Mouse (Mus musculus): ENCODE measurements around the gene Atg2a. TPM values are rescaled to one million over a fixed set of nuclear protein-coding genes. Genes with fewer than 3 reads are reported as not detected.

The Atg2a gene
- polyA plus RNA-seq (2012; ENCODE audit: low replicate concordance) = 79.9 and 150 TPM in 2 replicates

DNA sequence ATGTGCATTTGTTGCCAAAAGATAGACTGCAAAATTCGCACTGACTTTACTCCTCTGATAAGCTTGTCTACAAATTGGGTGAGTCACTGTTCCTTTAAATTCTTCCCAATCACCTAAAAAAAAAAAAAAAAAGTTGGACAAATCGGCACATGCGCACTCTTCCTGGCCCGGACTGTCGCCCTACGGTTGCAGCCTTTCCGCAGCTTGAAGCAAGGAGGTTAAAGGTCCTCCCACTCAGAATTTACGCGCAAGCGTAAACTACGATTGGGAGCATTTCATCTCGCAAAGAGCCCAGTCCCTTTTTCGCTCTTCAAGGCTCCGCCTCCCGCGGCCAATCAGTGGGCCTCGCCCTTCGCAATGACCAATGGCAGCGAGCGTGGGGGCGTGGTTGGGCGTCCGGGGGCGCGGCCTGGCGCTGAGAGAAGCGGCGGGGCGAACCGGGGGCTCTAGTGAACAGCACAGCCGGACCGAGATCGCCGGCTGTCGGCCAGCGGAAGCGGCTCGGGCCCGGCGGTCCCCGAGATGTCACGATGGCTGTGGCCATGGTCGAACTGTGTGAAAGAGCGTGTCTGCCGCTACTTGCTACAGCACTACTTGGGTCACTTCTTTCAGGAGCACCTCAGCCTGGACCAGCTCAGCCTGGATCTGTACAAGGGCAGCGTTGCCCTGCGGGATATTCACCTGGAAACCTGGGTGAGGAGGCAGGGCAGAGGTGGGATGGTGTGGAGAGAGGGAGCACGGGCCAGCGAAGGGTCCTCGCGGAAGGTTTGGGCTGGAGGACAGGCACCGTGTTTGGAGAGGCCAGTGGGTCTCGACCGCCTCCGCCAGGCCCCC lies at the start of gene Atg2a:
Atg2a (plus strand) TSS at position 395 of the 834 bp plus-strand sequence.

DNA sequence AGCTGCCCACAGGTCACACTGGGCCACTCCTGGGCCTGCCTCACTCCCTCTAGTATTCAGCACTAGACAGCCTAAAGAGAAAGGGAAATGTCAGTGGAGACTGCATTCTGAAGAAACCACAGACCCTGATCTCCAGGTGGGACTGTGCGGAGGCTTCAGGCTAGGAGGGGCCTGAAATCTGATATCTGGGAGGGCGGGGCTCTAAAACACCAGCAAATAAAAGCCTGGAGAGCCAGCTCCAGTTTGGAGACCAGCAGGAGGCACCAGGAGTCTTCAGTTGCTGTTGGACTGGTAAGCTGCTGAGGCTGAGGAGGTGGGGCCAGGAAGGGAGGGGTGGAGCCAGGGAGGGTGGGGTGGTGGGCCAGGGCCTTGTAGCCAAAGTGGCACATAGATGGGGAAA lies 15.3 kb upstream of the Atg2a start, which contains the start of gene Gpha2:
Gpha2 (plus strand) TSS at position 246 of the 400 bp plus-strand sequence.

DNA sequence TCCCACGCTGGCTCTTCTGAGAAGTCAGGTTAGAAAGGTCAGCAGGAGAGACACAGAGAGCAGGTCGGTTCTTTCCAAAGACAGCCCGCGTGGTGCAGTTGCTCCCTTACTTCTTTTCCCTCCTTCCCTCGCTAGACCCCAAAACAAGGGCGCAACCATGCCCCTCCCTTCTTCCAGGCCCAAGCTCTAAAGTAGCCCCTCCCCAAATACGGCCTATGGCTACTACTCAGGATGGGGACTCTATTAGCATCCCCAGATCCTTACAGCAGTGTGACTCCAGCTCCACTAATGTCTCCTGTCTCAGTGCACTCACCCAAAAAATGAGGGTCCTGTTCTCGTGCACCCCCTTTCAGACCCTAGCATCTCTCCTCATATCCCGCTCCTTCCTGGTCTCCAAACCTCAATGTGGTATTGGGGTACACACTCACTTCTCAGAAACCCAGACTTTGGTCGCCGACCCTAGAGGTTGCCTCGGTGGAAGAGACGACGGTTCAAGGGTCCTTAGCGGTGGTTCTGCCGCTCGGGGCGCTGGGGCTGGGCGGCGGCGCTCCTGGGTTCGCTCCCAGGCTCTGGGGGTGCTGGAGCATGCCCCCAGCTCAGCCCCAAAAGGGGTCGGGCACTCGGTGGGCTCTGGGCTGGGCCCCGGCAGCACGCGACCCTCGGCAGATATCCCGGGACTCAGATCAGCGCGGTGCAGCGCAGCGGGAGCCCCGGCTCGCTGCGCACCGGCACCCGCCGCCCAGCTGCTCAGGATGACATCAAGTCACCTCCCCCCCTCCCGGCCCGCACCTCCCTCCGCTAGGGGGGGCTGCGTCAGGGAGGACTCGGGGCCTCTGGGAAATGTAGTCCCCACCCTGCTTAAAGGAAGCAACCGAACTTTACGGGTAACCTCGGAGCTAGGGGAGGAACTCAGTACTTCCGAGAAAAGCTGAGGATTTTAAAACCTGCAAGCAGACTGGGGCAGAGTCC lies 6.1 kb upstream of the Atg2a start, which contains the start of gene Ppp2r5b:
Ppp2r5b (minus strand) TSS at position 789 of the 969 bp plus-strand sequence.

DNA sequence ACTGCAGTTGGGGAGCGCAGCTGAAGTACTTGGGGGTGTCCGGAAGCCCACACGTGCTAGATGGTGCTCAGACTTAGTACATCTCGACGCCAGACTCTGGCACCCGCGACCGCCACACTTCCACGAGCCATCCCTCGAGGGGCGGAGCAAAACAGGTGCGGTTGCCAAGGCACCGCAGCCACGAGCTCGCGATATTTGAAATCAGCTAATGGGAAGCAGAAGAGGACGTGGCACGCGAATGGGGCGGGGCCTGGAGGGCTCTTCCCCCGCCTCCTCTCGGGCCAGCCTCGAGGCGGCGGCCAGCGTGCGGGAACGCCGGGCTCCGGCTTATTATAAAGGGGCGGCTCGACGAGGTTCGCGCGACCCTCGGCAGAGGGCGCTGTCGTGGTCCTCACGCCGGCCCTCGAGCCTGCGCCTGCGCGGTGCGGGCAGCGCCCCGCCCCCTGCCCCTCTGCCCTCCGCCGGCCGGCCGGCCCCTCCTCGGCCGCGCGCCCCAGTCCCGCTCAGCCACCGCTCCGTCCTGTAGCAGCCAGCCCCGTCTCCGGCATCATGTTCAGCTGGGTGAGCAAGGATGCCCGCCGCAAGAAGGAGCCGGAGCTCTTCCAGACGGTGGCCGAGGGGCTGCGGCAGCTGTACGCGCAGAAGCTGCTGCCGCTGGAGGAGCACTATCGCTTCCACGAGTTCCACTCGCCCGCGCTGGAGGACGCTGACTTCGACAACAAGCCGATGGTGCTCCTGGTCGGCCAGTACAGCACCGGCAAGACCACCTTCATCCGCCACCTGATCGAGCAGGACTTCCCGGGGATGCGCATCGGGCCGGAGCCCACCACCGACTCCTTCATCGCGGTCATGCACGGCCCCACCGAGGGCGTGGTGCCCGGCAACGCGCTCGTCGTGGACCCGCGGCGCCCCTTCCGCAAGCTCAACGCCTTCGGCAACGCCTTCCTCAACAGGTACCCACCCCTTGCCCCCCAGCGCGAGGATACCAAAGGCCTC lies 35.3 kb downstream of the Atg2a start, which contains the start of gene Ehd1:
Ehd1 (plus strand) TSS at position 300 of the 996 bp plus-strand sequence.

DNA sequence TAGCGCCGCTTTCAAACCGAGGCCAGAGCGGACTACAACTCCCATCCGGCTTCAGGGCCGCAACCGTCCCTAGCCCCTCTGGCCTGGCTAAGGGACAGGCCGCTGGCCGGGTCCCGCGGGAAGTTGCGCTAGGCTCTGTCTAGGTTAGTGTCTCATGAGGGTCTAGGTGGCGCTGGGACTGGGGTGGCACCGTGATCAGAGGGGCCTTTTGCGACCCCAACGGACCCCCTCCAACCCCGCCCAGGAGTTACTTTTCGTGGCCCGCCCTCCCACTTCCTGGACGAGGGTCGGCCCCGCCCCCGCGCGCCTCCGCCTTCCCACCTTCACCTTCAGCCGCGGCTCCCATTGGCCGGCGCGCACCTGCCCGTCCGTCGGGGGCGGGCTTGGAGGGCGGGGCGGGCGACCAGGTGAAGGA lies 64.7 kb downstream of the Atg2a start, which contains the start of gene Cdc42bpg:
Cdc42bpg (plus strand) TSS at position 320 of the 415 bp plus-strand sequence.

Other genes starting within 250 kb of the Atg2a start
- gene Capn1, start 225.8 kb upstream of the Atg2a start, polyA plus RNA-seq (2012; ENCODE audit: low replicate concordance) = 74.6 and 291 TPM in 2 replicates
- gene Syvn1, start 195.1 kb upstream of the Atg2a start, polyA plus RNA-seq (2012; ENCODE audit: low replicate concordance) = 304 and 363 TPM in 2 replicates
- 36.6 and 41.0 TPM in 2 replicates for gene Mrpl49, start 183.9 kb upstream of the Atg2a start, polyA plus RNA-seq (2012; ENCODE audit: low replicate concordance)
- gene Fau, start 183.8 kb upstream of the Atg2a start, polyA plus RNA-seq (2012; ENCODE audit: low replicate concordance) = 2,048 and 2,675 TPM in 2 replicates
- gene Znhit2, start 180.5 kb upstream of the Atg2a start, polyA plus RNA-seq (2012; ENCODE audit: low replicate concordance) = 70.2 and 84.6 TPM in 2 replicates
- 15.8 and 19.5 TPM in 2 replicates for gene Tm7sf2, start 173.3 kb upstream of the Atg2a start, polyA plus RNA-seq (2012; ENCODE audit: low replicate concordance)
- 35.5 and 99.7 TPM in 2 replicates for gene Vps51, start 164.4 kb upstream of the Atg2a start, polyA plus RNA-seq (2012; ENCODE audit: low replicate concordance)
- not detected in 2 replicates for gene Tmem262, start 161.6 kb upstream of the Atg2a start, polyA plus RNA-seq (2012; ENCODE audit: low replicate concordance)
- gene Gm28374, start 159.4 kb upstream of the Atg2a start, polyA plus RNA-seq (2012; ENCODE audit: low replicate concordance) = 0.28 and 0.30 TPM in 2 replicates
- 50.1 and 66.4 TPM in 2 replicates for gene Zfpl1, start 156.7 kb upstream of the Atg2a start, polyA plus RNA-seq (2012; ENCODE audit: low replicate concordance)
- 7.7 and 8.7 TPM in 2 replicates for gene Cdca5, start 156.7 kb upstream of the Atg2a start, polyA plus RNA-seq (2012; ENCODE audit: low replicate concordance)
- gene AC131692.1, start 147.2 kb upstream of the Atg2a start, polyA plus RNA-seq (2012; ENCODE audit: low replicate concordance) = 3.5 and 18.8 TPM in 2 replicates
- gene Naaladl1, start 135.9 kb upstream of the Atg2a start, polyA plus RNA-seq (2012; ENCODE audit: low replicate concordance) = 0.20 and 0.93 TPM in 2 replicates
- 87.4 and 104 TPM in 2 replicates for gene Sac3d1, start 123.0 kb upstream of the Atg2a start, polyA plus RNA-seq (2012; ENCODE audit: low replicate concordance)
- gene Snx15, start 113.4 kb upstream of the Atg2a start, polyA plus RNA-seq (2012; ENCODE audit: low replicate concordance) = 197 and 367 TPM in 2 replicates
- gene Batf2, start 100.7 kb upstream of the Atg2a start, polyA plus RNA-seq (2012; ENCODE audit: low replicate concordance) = 0.21 and 2.0 TPM in 2 replicates
- gene Arl2, start 100.1 kb upstream of the Atg2a start, polyA plus RNA-seq (2012; ENCODE audit: low replicate concordance) = 33.5 and 55.6 TPM in 2 replicates
- not detected in 2 replicates for gene Majin, start 57.3 kb upstream of the Atg2a start, polyA plus RNA-seq (2012; ENCODE audit: low replicate concordance)
- gene Gpha2, start 15.3 kb upstream of the Atg2a start, polyA plus RNA-seq (2012; ENCODE audit: low replicate concordance) = not detected in 2 replicates
- gene Ppp2r5b, start 5.8 kb upstream of the Atg2a start, polyA plus RNA-seq (2012; ENCODE audit: low replicate concordance) = 283 and 355 TPM in 2 replicates
- 333 and 398 TPM in 2 replicates for gene Ehd1, start 35.1 kb downstream of the Atg2a start, polyA plus RNA-seq (2012; ENCODE audit: low replicate concordance)
- 12.1 and 13.6 TPM in 2 replicates for gene Cdc42bpg, start 64.8 kb downstream of the Atg2a start, polyA plus RNA-seq (2012; ENCODE audit: low replicate concordance)
- gene Men1, start 93.3 kb downstream of the Atg2a start, polyA plus RNA-seq (2012; ENCODE audit: low replicate concordance) = 279 and 329 TPM in 2 replicates
- 79.8 and 117 TPM in 2 replicates for gene Map4k2, start 99.5 kb downstream of the Atg2a start, polyA plus RNA-seq (2012; ENCODE audit: low replicate concordance)
- 2,065 and 3,877 TPM in 2 replicates for gene Sf1, start 122.0 kb downstream of the Atg2a start, polyA plus RNA-seq (2012; ENCODE audit: low replicate concordance)
- 0.40 and 0.41 TPM in 2 replicates for gene Pygm, start 142.7 kb downstream of the Atg2a start, polyA plus RNA-seq (2012; ENCODE audit: low replicate concordance)
- 50.7 and 61.7 TPM in 2 replicates for gene Rasgrp2, start 157.7 kb downstream of the Atg2a start, polyA plus RNA-seq (2012; ENCODE audit: low replicate concordance)
- gene Nrxn2, start 177.1 kb downstream of the Atg2a start, polyA plus RNA-seq (2012; ENCODE audit: low replicate concordance) = 1.2 and 4.3 TPM in 2 replicates